Mouse (Mus musculus) adrenal gland (tissue): ENCODE measurements around the gene Olfr1341.

Source experiments
- intact Hi-C: fragments of 180-260 bp; cut with DNase I; formaldehyde crosslinking; loops from one replicate; pipeline ENCODE4 v1.15.1; 2025
- long read RNA-seq, 2 experiments: library from polyadenylated mRNA; unstranded; transcript quantifications; one replicate each; pipeline ENCODE4 v2.0.0; 2020; ENCODE audit warnings: borderline replicate concordance in 1 of 2; ENCODE audit not compliant: insufficient replicate concordance in 1 of 2

Gene Olfr1341
- long read RNA-seq, experiment 1, result 0 reads
- long read RNA-seq, experiment 2, result 0 reads

DNA sequence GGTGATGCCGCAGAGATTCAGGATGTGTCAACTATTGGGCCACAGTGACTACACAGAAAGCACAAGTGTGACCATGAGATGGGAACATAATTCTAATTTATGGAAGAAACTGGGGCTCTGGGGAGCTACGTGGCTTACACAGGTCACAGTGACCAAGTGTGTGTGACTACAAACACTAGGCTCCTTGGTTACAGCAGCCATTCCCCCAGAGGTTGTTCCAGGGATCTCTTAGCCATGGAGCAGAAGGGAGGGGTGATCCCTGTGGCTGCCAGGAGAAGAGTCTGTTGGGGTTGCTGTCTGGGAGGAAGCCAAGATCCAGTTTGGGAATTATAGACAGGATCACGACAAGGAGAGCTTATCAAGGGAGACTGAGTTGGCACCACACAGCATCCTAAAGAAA, at the start of gene Olfr1341:
Gene Olfr1341, plus strand, starts transcription at position 301 of the 400 bp plus-strand sequence.
- intact Hi-C loops, result no loop called here

GRCm38 (mm10) chr4:118658652-118659051, 44.7 kb upstream of the Olfr1341 start, which contains the start of gene Olfr62:
Olfr62 (plus strand) TSS chr4:118658952.
- intact Hi-C loops, result no loop called here

- intact Hi-C loops, result no loop called here
These were observed 16.2 kb upstream of the Olfr1341 start for GRCm38 (mm10) chr4:118687086-118687485.

GRCm38 (mm10) chr4:118692412-118692973, 10.8 kb upstream of the Olfr1341 start, which contains the start of gene Olfr1342:
Olfr1342 (minus strand) TSS chr4:118692756.
- intact Hi-C loops, result no loop called here

DNA sequence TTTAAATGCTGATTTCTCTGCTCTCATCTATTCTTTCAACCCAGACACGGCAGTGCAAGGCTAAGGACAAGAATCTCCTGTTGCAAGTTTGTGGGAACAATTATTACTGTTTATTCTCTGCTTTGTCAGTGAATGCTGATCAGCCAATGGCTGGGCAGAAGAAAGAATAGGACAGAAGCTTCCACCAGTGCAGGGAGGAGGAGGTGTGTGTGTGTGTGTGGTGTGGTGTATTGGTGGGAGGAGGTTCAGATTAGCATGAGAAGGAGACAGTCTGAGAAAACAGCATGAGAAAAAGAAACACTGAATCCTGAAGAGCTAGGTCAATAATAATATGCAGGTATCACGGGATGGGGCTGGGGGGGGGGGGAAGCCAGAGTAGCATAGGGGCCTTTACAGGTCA, 9.5 kb upstream of the Olfr1341 start:
- intact Hi-C loops, result no loop called here

GRCm38 (mm10) chr4:118708086-118708485, 4.8 kb downstream of the Olfr1341 start:
- intact Hi-C loops, result no loop called here

DNA sequence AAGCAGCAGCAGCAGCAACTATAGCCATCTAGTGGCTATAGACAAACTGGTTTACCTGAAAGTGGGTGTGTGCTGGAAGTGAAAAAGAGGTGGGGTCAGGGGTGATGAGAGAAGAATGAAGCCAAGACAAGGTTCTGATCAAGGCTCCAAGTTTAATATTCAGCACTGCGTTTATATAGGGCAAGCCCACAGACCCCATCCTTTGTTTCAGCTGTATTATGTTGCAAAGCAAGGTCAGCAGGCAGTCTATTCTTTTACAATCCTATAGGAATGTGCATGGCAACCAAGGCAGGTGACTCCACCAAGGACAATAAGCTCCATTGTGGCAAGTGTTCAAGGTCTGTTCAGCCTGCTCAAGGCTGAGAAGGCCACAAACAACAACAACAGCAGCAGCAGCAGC, 8.3 kb downstream of the Olfr1341 start:
- intact Hi-C loops, result no loop called here

DNA sequence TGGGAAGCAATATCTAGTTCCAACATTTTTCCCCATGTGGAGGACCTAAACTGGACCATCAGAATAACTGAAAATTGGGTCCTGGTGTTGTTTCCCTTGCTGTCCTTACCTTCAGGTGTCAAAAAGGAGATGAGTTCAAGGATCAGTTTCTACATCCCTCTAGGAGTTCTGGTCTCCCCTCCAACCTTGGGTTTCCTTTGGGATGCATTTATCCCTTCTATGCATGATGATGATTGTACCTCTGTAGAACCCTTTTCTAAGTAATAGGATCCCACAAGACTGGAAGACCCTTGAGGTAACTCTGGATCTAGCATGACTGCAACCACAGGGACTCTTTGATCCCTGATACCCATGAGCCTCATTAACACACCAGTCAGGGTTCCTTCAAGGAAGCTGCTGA, 16.5 kb downstream of the Olfr1341 start, which contains the start of gene Olfr1340:
Gene Olfr1340, plus strand, starts transcription at position 301 of the 400 bp plus-strand sequence.
- intact Hi-C loops, result no loop called here

DNA sequence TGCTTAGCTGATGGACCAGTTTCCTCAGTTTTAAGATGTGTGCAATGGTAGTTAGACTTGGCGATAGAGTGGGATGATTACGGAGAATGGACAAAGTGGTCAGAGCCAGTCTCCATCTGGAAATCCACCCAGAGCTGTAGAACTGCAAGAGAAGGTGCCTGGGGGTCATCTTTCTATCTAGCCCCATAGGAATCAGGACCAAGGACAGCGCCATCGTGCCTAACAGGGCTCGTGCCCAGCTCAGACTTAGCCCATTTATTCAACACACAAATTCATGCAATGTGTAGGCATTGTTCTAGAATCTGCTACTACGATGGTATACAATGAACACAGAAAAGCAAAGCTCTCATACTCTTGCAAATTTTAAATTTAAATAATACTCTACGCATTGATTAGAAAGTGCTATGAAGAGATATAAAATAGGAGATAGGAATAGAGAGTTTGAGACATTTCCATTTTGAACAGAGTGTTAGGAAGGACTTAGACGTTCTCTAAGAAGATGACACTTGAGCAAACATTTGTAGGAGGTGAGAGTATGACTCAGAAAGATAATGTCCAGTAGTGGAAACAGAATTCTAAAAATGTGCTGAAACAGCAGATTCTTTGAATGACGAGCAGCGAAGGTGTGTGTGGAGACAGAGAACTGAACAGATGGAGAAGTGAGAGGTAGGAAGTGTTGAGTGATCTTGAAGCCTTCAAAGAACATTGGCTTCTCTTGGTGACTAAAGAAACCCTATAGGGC, 18.6 kb downstream of the Olfr1341 start:
- intact Hi-C loops, result no loop called here

- intact Hi-C loops, result no loop called here
These were observed 28.6 kb downstream of the Olfr1341 start, which contains the start of gene Olfr1339 for GRCm38 (mm10) chr4:118731875-118732274. Olfr1339 (plus strand) TSS chr4:118732175.

GRCm38 (mm10) chr4:118739574-118739973, 36.3 kb downstream of the Olfr1341 start:
- intact Hi-C loops, result no loop called here

DNA sequence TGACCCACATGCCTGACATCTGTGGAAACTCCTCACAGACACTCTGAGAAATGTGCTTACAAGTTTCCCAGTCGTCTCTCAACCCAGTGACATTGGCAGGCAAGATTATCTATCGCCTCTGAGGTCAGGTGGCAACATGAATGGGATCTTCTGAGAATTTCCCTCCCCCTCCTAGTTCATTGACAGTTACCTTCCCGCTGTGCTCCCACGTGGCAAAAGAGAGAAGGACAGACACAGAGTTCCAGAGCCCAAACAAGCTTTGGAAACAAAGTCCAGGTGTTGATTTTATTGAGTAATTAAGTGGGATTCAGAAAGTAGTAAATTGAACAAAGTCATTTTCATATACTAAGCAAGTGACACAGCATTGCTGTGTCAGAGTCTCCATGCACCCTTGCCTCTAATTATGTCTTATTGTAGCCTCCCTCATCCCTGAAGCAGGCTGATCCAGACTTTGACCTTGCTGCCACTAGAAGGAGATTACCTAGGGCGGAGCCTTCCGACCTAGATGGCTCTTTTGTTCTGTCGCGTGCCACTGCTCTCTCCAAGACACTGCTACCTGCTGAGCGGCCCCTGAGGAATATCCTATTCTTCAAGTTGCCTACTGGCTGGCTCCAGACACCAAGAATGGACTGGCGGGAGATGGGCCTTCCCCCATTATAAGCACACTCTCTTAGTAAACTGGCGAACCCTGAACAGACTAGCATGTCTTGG, 37.8 kb downstream of the Olfr1341 start:
- intact Hi-C loops, result no loop called here

- intact Hi-C loops, result no loop called here
These were observed 38.6 kb downstream of the Olfr1341 start for GRCm38 (mm10) chr4:118741881-118742280.

- intact Hi-C loops, result no loop called here
These were observed 55.3 kb downstream of the Olfr1341 start, which contains the start of gene Olfr1338 for GRCm38 (mm10) chr4:118758637-118759036. Olfr1338 (minus strand) TSS chr4:118758737.
